Mouse (Mus musculus) embryonic facial prominence, embryonic 12.5 days (tissue): Measurements from ENCODE around the gene Srrt. TPM values are rescaled to one million over a fixed set of nuclear protein-coding genes. Genes with fewer than 3 reads are reported as not detected.

Experiments used
- ATAC-seq: fragments of 200-750 bp; cut with Nextera tagmentation; 2 replicates; pipeline ENCODE4 v1.8.0; 2017; ENCODE audit not compliant: insufficient number of reproducible peaks, insufficient read depth, low FRiP score, low TSS enrichment
- H3K27ac ChIP-seq: fragments of 300-500 bp; sonication (generic); 2 replicates; pipeline ENCODE4 v1.5.1; 2016; ENCODE audit warnings: mild to moderate bottlenecking
- H3K27me3 ChIP-seq: fragments of 300-500 bp; sonication (generic); 2 replicates; pipeline ENCODE4 v1.6.1; 2016; ENCODE audit warnings: mild to moderate bottlenecking, moderate library complexity
- H3K36me3 ChIP-seq: fragments of 300-500 bp; sonication (generic); 2 replicates; pipeline ENCODE4 v1.6.1; 2016; ENCODE audit warnings: mild to moderate bottlenecking
- H3K4me1 ChIP-seq: fragments of 300-500 bp; sonication (generic); 2 replicates; pipeline ENCODE4 v1.6.1; 2016
- H3K4me2 ChIP-seq: fragments of 300-500 bp; sonication (generic); replicated peaks from 2 replicates; pipeline ENCODE4 v1.6.1; 2016; ENCODE audit warnings: mild to moderate bottlenecking, moderate library complexity
- H3K4me3 ChIP-seq: fragments of 300-500 bp; sonication (generic); 2 replicates; pipeline ENCODE4 v1.5.1; 2016; ENCODE audit warnings: mild to moderate bottlenecking
- H3K9ac ChIP-seq: fragments of 300-500 bp; sonication (generic); 2 replicates; pipeline ENCODE4 v1.6.1; 2016; ENCODE audit warnings: mild to moderate bottlenecking, moderate library complexity
- H3K9me3 ChIP-seq: fragments of 300-500 bp; sonication (generic); 2 replicates; pipeline ENCODE4 v1.6.1; 2016; ENCODE audit warnings: mild to moderate bottlenecking, moderate library complexity
- WGBS: fragments of 180-500 bp; shearing (Covaris S2); methylation state at CpG from one replicate; pipeline ENCODE4 v1.1.7; 2016; 5-methylcytosine and 5-hydroxymethylcytosine counted together
- polyA plus RNA-seq: library from polyadenylated mRNA; unstranded; fragments of >200 nt; fragmentation: Nextera tagmentation; extraction: Ambion mirVana; gene quantifications from 2 replicates; pipeline ENCODE4 v1.2.1, GENCODE M21; 2016

Gene Srrt
- polyA plus RNA-seq, 1 experiment from 2014 or later, result 171 TPM

DNA sequence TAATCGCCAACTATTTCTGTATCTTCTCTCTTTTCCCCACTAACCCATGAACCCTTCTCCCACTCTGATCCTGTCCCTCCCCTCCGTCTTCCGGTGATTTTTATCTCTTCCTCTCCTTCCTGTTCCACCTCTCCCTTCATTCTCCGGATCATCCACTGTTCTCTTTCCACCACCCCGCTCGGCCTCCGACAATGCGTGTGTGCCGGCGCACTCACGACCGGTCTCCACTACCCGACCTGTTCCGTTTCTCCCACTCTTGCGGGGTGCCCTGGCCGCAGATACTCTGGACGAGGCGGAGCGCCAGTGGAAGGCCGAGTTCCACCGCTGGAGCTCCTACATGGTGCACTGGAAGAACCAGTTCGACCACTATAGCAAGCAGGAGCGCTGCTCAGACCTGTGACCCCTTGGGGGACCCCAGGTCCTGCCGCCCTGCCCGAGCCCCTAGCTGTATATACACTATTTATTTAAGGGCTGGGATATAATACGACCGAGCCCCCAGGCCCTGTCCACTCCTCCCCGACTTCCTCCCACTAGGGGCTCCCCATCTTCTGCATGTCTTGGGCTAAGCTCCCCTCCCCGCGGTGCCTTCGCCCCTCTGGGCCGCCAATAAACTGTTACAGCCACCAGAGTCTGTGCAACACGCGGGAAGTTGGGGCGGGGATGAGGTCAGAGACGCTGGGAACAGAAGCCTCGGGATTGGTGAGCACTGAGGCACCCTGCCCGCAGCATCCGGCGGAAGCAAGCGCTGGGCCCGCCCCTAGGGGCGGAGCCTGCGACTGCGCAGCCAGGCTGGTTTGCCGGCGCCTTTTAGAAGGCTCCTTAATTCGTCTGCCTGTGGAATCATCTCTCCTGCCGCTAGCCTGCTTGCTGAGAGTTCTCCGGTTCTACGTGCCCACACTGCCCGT, 13.4 kb downstream of the Srrt start, which contains the start of gene Ufsp1:
Gene Ufsp1, plus strand, starts transcription at position 791 of the 905 bp plus-strand sequence.
- Histone ChIP-seq H3K36me3 (peaks cover 41% of the 10 kb centered on the region), H3K9me3 (no peaks in the 10 kb centered on the region), H3K4me2 (peak within 1 kb of the TSS; percentile 99), H3K9ac (peak within 1 kb of the TSS; percentile 78), H3K27ac (peak within 1 kb of the TSS; percentile 89), H3K27me3 (peaks cover 37% of the 10 kb centered on the region), H3K4me1 (peaks cover 20% of the 10 kb centered on the region), H3K4me3 (peak within 1 kb of the TSS; percentile 44)
- ATAC-seq, result peak; percentile 92
- under 1% methylated on average over 52 of the region's 52 CpGs for WGBS

DNA sequence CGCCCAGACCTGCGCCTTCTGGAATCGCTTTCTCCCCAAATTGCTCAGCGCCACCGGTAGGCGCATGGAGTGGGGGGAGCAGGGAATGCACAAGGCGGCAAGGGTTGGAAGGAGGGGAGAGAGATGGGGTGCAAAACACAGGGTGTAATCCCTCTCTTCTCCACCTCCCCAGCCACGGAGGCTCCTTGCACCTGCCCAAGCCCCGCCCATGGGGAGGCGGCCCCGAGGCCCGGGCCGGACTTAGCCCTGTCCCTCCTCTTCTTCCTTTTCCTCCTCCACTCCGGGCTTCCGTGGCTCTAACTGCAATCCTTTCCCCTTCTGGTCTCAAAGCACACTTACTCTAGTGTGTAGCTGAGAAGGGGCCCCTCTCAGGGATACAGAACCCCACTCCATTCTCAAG, 14.2 kb downstream of the Srrt start:
- Histone ChIP-seq H3K4me2 (peak overlapping the region; percentile 99), H3K4me3 (peak overlapping the region; percentile 44), H3K9me3 (no peaks in the 10 kb centered on the region), H3K27me3 (peaks cover 45% of the 10 kb centered on the region), H3K9ac (peak overlapping the region; percentile 48), H3K4me1 (peaks cover 28% of the 10 kb centered on the region), H3K36me3 (peaks cover 33% of the 10 kb centered on the region), H3K27ac (peak overlapping the region; percentile 89; the same call in 1 of the 2 replicates)
- ATAC-seq, result no peak
- WGBS, result under 1% methylated on average over 14 of the region's 15 CpGs

DNA sequence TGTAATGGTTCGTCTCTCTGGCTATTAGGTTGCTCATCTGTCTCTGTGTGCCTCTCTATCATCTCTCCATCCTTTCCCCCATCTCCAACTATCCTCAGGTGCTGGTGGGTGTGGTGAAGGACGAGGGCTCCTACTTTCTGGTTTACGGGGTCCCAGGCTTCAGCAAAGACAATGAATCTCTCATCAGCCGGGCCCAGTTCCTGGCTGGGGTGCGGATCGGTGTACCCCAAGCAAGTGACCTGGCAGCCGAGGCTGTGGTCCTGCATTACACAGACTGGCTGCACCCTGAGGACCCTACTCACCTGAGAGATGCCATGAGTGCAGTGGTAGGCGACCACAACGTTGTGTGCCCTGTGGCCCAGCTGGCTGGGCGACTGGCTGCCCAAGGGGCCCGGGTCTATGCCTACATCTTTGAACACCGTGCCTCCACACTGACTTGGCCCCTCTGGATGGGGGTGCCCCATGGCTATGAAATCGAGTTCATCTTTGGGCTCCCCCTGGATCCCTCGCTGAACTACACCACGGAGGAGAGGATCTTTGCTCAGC, 16.0 kb downstream of the Srrt start:
- H3K4me2 ChIP-seq, result no peak overlapping the region
- H3K9ac ChIP-seq, result no peak overlapping the region; the same call in 1 of the 2 replicates
- peaks cover 60% of the 10 kb centered on the region for H3K27me3 ChIP-seq
- H3K27ac ChIP-seq, result no peak overlapping the region
- H3K36me3 ChIP-seq, result peaks cover 14% of the 10 kb centered on the region
- WGBS, result 76% methylated on average over 15 of the region's 15 CpGs
- peaks cover 43% of the 10 kb centered on the region for H3K4me1 ChIP-seq
- no peaks in the 10 kb centered on the region for H3K9me3 ChIP-seq
- ATAC-seq, result no peak
- no peak overlapping the region for H3K4me3 ChIP-seq

DNA sequence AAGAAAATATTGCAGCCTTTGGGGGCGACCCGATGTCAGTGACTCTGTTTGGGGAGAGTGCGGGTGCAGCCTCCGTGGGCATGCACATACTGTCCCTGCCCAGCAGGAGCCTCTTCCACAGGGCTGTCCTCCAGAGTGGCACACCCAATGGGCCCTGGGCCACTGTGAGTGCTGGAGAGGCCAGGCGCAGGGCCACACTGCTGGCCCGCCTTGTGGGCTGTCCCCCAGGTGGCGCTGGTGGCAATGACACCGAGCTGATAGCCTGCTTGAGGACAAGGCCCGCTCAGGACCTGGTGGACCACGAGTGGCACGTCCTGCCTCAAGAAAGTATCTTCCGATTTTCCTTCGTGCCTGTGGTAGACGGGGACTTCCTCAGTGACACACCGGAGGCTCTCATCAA, 16.8 kb downstream of the Srrt start:
- H3K4me1 ChIP-seq, result peaks cover 43% of the 10 kb centered on the region
- 25% methylated on average over 15 of the region's 15 CpGs for WGBS

DNA sequence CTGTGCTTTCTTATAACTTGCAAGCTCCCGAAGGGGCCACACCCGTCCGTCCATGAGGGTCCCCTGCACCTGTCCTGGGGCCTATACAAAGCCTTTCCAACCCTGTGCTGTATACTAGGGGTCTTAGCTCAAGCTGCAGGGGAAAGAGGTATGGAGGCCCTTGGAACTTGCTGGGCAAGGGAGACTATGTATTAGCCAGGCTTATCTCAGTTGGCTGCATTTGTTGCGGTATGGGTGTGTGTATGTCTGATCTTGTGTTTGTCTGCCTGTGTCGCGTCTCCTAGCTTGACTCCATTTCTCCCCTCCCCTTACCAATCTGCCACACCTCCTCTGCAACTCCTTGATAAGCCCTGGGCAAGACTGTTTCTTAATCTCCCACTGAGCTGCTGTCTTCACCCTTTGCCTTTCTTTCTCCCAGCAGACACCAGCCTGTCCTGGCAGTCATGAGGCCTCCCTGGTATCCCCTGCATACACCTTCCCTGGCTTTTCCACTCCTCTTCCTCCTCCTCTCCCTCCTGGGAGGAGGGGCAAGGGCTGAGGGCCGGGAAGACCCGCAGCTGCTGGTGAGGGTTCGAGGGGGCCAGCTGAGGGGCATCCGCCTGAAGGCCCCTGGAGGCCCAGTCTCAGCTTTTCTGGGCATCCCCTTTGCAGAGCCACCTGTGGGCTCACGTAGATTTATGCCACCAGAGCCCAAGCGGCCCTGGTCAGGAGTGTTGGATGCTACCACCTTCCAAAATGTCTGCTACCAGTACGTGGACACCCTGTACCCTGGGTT, 17.7 kb downstream of the Srrt start:
- peaks cover 60% of the 10 kb centered on the region for H3K27me3 ChIP-seq
- peak overlapping the region; percentile 84 for H3K4me2 ChIP-seq
- no peak overlapping the region for H3K4me3 ChIP-seq
- WGBS, result 53% methylated on average over 13 of the region's 13 CpGs
- ATAC-seq, result no peak
- H3K36me3 ChIP-seq, result no peaks in the 10 kb centered on the region
- H3K9me3 ChIP-seq, result no peaks in the 10 kb centered on the region
- H3K27ac ChIP-seq, result no peak overlapping the region
- H3K4me1 ChIP-seq, result peaks cover 36% of the 10 kb centered on the region
- no peak overlapping the region for H3K9ac ChIP-seq

More for the DNA sequence above, 16.8 kb downstream of the Srrt start:
- Histone ChIP-seq H3K9me3 (no peaks in the 10 kb centered on the region), H3K4me3 (no peak overlapping the region), H3K27ac (no peak overlapping the region), H3K4me2 (no peak overlapping the region), H3K36me3 (peaks cover 7% of the 10 kb centered on the region), H3K9ac (no peak overlapping the region), H3K27me3 (peaks cover 60% of the 10 kb centered on the region)
- ATAC-seq, result no peak

DNA sequence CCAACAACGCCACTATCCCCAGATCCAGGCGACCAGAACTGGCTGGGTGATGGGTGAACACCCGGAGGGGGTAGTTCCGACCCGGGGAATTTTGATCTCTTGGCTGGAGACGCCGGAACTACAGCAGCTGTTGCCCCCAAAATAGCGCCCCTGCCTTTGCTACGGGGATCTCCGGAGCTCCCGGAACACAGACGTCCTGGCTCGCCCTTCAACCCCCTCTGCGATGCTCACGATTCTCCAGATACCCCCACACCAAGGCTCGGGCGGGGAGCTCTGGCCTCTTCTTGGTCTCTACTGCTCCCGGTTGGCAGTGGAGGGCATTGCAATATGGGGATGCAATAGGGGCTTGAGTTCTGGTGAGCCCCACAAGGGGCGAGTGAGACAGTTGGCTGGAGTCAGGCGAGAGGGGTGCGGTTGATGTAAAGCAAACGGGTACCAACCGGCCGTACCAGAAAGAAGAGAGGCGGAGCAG, 18.4 kb downstream of the Srrt start:
- Histone ChIP-seq H3K27me3 (peaks cover 60% of the 10 kb centered on the region), H3K27ac (0 out of 2 replicates have a peak overlapping the region, but pooled peaks have one; percentile 36), H3K4me3 (peak overlapping the region; percentile 41), H3K9me3 (no peaks in the 10 kb centered on the region), H3K9ac (peak overlapping the region; percentile 36; the same call in 1 of the 2 replicates), H3K4me1 (peaks cover 34% of the 10 kb centered on the region), H3K36me3 (no peaks in the 10 kb centered on the region), H3K4me2 (peak overlapping the region; percentile 84)
- 2% methylated on average over 25 of the region's 25 CpGs for WGBS
- ATAC-seq, result no peak

DNA sequence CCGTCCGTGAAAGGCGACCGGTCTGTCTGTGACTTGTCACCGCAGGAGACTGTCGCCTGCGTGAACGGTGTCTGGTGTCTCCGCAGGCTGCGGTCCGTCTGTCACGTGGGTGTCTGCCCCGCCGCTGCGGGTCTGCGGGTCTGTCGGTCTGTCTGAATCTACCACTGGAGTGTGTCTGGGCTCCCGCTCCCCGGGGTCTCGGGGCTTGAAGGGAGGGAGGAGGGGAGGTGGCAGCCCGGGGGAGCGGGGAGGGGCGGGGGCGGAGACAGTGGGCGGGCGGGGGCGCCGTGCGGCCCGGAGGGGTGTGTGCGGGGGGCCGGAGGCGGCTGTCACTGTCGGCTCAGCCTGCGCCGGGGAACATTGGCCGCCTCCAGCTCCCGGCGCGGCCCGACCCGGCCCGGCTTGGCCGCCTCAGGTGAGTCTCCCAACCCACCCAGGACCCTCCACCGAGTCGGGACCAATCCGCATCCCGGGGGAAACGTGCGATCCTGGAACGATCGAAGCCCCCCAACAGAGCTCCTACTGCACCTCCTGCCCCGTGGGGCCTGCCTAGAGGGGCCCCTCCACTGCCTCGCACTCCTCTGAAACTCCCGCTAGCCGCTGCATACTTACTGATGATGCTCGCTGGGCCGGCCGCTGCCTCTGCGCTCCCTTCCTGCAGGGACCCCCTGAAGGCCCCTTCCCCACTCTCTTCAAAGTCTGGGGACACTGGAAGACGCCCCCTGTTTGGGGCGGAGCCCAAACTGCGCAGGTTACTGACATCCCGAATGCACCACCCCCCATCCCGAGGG, 19.3 kb downstream of the Srrt start:
- H3K4me3 ChIP-seq, result peak overlapping the region; percentile 41
- H3K4me1 ChIP-seq, result peaks cover 31% of the 10 kb centered on the region
- H3K27me3 ChIP-seq, result peaks cover 60% of the 10 kb centered on the region
- peak overlapping the region; percentile 36 for H3K9ac ChIP-seq
- ATAC-seq, result no peak
- no peaks in the 10 kb centered on the region for H3K36me3 ChIP-seq
- under 1% methylated on average over 46 of the region's 65 CpGs for whole genome bisulfite sequencing
- peak overlapping the region; percentile 84 for H3K4me2 ChIP-seq
- H3K9me3 ChIP-seq, result no peaks in the 10 kb centered on the region
- H3K27ac ChIP-seq, result 0 out of 2 replicates have a peak overlapping the region, but pooled peaks have one; percentile 9

DNA sequence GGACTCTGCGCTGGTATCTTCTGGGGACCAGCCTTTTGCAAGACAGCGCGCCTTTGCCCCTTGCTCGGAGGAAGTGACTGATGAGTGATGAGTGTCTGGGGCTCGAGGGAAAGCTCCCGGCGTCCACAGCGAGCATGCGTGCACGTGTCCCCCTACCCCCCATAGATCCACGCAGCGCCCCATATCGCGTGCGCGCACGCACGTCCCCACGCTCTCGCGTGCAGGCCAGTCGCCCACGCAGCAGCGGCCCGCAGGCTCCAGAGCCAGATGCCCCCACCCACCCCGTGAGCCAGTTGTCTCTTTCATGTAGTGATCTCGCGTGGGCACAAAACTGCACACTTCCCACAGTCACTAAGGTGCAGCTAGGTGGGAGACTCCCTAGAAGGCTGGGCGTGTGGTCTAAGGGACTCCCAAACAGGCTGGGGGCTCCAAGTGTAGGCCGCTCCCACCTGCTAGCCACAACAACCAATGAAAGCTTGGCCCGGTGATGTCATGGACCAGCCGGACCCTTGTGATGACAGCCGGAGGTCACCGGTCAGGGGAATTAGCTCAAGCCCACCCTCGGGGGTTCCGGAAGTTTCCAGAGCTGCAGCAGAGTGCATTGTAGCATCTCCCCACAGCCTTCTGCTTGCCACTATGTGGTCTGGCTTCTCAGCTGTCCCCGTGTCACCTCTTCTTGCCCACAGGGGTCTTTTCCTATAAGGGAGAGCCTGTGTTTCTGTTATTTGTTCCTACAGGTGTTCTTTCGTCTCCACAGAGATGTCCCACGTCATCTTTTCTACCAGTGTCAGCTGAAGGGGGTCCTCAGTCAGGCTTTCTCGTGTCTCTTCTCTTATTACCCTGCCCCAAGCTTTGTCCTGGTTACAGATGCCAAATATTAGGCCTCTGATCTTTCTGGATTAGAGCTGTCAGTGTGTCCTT, 20.2 kb downstream of the Srrt start, which contains the start of gene Ache:
Gene Ache, plus strand, starts transcription at position 488 of the 921 bp plus-strand sequence.
- under 1% methylated on average over 40 of the region's 40 CpGs for WGBS
- peaks cover 55% of the 10 kb centered on the region for H3K27me3 ChIP-seq
- peak within 1 kb of the TSS; percentile 42 for H3K9ac ChIP-seq
- peak within 1 kb of the TSS; percentile 84 for H3K4me2 ChIP-seq
- no peaks in the 10 kb centered on the region for H3K36me3 ChIP-seq
- H3K27ac ChIP-seq, result 0 out of 2 replicates have a peak within 1 kb of the TSS, but pooled peaks have one; percentile 9
- peak; percentile 41; the same call in 1 of the 2 replicates for ATAC-seq
- peak within 1 kb of the TSS; percentile 41 for H3K4me3 ChIP-seq
- H3K4me1 ChIP-seq, result peaks cover 25% of the 10 kb centered on the region
- no peaks in the 10 kb centered on the region for H3K9me3 ChIP-seq

DNA sequence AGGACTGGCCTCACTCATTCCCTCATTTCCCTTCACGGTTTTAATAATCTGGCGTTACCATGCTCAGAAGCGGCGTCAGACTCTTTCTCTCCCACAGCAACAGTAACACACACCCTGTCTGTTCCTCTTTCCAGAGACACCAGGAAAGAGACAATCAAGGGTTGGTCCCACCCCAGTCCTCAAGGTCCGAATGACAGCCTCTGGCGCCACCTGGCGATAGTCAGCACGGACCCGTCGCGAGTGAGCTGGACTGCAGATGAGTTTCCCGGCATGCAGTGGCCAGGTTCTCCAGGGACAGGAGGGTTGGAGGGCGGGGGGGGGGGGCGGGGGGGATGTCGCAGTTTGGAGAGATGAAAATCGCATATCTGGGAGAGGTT, 20.8 kb downstream of the Srrt start:
- H3K36me3 ChIP-seq, result no peaks in the 10 kb centered on the region
- H3K27ac ChIP-seq, result no peak overlapping the region
- under 1% methylated on average over 16 of the region's 16 CpGs for WGBS
- no peaks in the 10 kb centered on the region for H3K9me3 ChIP-seq
- H3K4me1 ChIP-seq, result peaks cover 25% of the 10 kb centered on the region
- peak overlapping the region; percentile 42; the same call in 1 of the 2 replicates for H3K9ac ChIP-seq
- H3K27me3 ChIP-seq, result peaks cover 49% of the 10 kb centered on the region
- ATAC-seq, result peak; percentile 30; the same call in 1 of the 2 replicates
- H3K4me2 ChIP-seq, result peak overlapping the region; percentile 84
- peak overlapping the region; percentile 41 for H3K4me3 ChIP-seq

DNA sequence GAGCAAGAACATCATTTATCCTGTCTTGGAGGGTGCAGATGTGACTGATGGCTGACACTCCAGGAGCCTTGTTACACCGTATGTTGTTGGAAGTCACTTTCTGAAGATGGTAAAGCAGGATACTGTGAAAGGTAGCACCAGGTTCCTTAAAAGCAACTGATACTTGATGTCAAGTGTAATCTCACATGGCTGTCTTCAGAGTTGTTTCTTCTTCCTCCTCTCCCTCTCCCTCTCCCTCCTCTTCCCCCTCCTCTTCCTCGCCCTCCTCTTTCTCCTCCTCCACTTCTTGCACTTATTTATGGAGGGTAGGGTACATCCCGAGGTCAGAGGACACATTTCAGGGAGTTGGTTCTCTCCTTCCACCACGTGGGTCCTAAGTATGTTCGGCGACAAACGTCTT, 21.5 kb downstream of the Srrt start:
- H3K4me2 ChIP-seq, result no peak overlapping the region
- H3K4me3 ChIP-seq, result no peak overlapping the region
- no peaks in the 10 kb centered on the region for H3K9me3 ChIP-seq
- ATAC-seq, result no peak
- no peak overlapping the region for H3K27ac ChIP-seq
- H3K36me3 ChIP-seq, result no peaks in the 10 kb centered on the region
- WGBS, result 39% methylated on average over 7 of the region's 7 CpGs
- peaks cover 42% of the 10 kb centered on the region for H3K27me3 ChIP-seq
- no peak overlapping the region for H3K9ac ChIP-seq
- H3K4me1 ChIP-seq, result peaks cover 25% of the 10 kb centered on the region
